Mouse (Mus musculus): ENCODE data around the gene Syt10. TPM values are rescaled to one million over a fixed set of nuclear protein-coding genes. Genes with fewer than 3 reads are reported as not detected.
"Not testable (repeated sequence)": the region's sequence is repeated elsewhere in the genome, so short reads cannot be mapped to it uniquely, and the experiment has no call there.

Syt10 gene
- polyA plus RNA-seq (2015; fragmentation: Nextera tagmentation; extraction: Ambion mirVana) = not detected in 2 replicates

DNA sequence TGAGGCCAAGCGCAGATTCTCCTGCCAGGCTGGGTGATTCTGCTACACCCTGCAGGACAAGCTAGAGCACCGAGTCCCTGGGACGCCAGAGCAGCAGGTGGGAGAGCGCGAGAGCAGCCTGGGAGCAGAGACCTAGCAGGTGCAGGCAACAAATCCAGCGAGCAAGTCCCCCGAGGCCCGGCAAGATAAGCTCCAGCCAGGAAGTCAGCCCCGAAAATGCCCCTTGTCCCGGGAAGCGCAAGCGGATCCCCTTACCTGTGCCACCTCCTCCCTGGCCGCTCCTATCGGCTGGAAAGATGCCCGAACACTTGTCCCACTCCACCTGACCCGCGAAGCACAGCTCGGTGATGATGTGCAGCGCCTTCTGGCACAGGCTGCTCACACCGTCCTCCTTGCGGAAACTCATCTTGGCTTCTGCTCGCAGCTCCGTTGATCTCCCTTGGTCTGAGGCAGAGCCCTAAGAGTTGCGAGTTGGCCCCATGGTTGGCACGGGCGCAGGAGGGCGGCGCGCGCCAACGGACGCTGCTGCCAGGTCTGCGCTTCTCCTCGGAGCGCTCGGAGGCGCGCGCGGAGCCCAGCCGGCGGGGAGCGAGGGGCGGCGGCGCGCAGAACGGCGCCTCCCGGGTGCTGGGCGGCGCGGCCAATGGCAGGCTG is at the start of gene Syt10:
TSS of gene Syt10 (minus strand) at position 497 of the 654 bp plus-strand sequence.
- Histone ChIP-seq H3K9ac (ENCODE audit: low read depth, low read length) (no peak within 1 kb of the TSS), H3K27me3 (ENCODE audit: control insufficient read depth, insufficient read depth, low read depth, low read length) (peaks cover 12% of the 10 kb centered on the region), H3K4me3 (ENCODE audit: low read depth, low read length) (peak within 1 kb of the TSS; percentile 3; the same call in 1 of the 2 replicates), H3K4me1 (ENCODE audit: control insufficient read depth, low read depth, low read length) (no peaks in the 10 kb centered on the region), H3K4me2 (ENCODE audit: low read depth, low read length) (0 out of 2 replicates have a peak within 1 kb of the TSS, but pooled peaks have one; percentile 3), H3K9me3 (replicated peaks; ENCODE audit: control insufficient read depth, low read length) (no peaks in the 10 kb centered on the region), H3K27ac (ENCODE audit: low read length) (no peak within 1 kb of the TSS), H3K36me3 (ENCODE audit: control insufficient read depth, insufficient read depth) (no peaks in the 10 kb centered on the region)
- ATAC-seq (ENCODE audit: low read depth) = no peak
- WGBS (ENCODE audit: insufficient replicate concordance) = 1% methylated on average over 50 of the region's 53 CpGs

DNA sequence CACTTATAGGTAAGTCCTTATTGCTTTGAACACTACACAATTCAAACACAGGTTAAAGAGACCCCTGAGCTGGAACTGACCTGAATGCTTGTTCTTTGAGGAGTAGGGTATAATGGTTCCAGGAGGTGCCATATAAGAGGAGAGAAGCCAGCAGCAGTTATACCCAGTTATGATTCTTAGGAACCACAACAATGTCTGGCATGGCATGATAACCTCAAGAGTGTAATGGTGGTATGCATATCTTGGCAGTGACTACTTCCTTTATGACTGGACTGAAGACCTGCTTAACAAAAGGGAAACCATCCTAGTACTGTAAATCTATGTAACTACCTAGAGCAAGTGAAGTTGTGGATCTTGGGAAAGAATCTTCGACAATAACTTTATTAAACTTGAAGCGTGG is 42.1 kb upstream of the Syt10 start:
- no peaks in the 10 kb centered on the region for H3K27me3 ChIP-seq (ENCODE audit: control insufficient read depth, insufficient read depth, low read depth, low read length)
- H3K36me3 ChIP-seq (ENCODE audit: control insufficient read depth, insufficient read depth) = no peaks in the 10 kb centered on the region
- H3K4me1 ChIP-seq (ENCODE audit: control insufficient read depth, low read depth, low read length) = no peaks in the 10 kb centered on the region
- H3K9ac ChIP-seq (ENCODE audit: low read depth, low read length) = no peak overlapping the region
- no peak for ATAC-seq (ENCODE audit: low read depth)
- no peaks in the 10 kb centered on the region for H3K9me3 ChIP-seq (replicated peaks; ENCODE audit: control insufficient read depth, low read length)
- H3K27ac ChIP-seq (ENCODE audit: low read length) = no peak overlapping the region
- no peak overlapping the region for H3K4me3 ChIP-seq (ENCODE audit: low read depth, low read length)
- 71% methylated on average over 2 of the region's 2 CpGs for WGBS (ENCODE audit: insufficient replicate concordance)
- H3K4me2 ChIP-seq (ENCODE audit: low read depth, low read length) = no peak overlapping the region

DNA sequence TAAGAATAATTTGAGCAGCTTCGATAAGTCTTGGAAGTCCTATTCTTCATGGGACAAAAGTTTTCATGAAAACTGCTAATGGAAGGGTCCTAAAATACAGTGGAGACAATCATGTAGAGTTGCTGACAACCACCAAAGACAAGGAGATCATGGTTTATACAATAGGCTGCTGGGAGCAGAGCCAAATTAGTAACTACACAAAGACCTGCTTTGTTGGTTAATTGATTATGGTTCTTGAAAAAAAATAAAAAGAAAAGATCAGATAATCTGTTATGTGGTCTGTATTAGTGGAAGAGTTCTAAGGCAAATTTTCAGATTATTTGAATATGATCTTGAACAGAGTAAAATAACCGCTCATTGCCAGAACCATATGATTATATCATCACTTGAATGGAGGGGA is 37.3 kb upstream of the Syt10 start:
- no peaks in the 10 kb centered on the region for H3K36me3 ChIP-seq (ENCODE audit: control insufficient read depth, insufficient read depth)
- no peaks in the 10 kb centered on the region for H3K9me3 ChIP-seq (replicated peaks; ENCODE audit: control insufficient read depth, low read length)
- no peak for ATAC-seq (ENCODE audit: low read depth)
- no peaks in the 10 kb centered on the region for H3K4me1 ChIP-seq (ENCODE audit: control insufficient read depth, low read depth, low read length)
- WGBS (ENCODE audit: insufficient replicate concordance) = 57% methylated on average over 2 of the region's 2 CpGs
- H3K27me3 ChIP-seq (ENCODE audit: control insufficient read depth, insufficient read depth, low read depth, low read length) = no peaks in the 10 kb centered on the region
- H3K9ac ChIP-seq (ENCODE audit: low read depth, low read length) = no peak overlapping the region
- no peak overlapping the region for H3K4me3 ChIP-seq (ENCODE audit: low read depth, low read length)
- H3K4me2 ChIP-seq (ENCODE audit: low read depth, low read length) = no peak overlapping the region
- no peak overlapping the region for H3K27ac ChIP-seq (ENCODE audit: low read length)

DNA sequence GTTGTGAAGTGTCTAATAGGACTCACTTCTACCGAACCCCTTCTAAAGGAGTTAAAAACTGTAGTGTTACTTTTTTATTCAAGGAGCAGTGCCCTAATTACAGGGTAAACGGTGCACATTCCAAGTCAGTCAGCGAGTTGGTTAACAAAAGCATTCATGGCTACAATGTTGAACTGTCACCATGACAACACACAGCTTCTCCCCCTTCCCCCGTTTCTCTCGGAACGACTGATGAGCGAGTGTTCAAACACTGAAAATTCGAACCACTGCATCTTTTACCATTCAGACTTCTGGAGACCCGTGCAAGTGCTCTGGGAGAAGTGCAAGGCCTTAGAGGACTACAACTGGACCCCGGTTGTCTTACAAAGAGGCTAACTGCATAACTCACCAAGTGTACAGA is 25.6 kb downstream of the Syt10 start:
- WGBS (ENCODE audit: insufficient replicate concordance) = 64% methylated on average over 10 of the region's 10 CpGs
- ATAC-seq (ENCODE audit: low read depth) = no peak
- H3K27me3 ChIP-seq (ENCODE audit: control insufficient read depth, insufficient read depth, low read depth, low read length) = no peaks in the 10 kb centered on the region
- H3K4me2 ChIP-seq (ENCODE audit: low read depth, low read length) = no peak overlapping the region
- no peaks in the 10 kb centered on the region for H3K9me3 ChIP-seq (replicated peaks; ENCODE audit: control insufficient read depth, low read length)
- H3K4me3 ChIP-seq (ENCODE audit: low read depth, low read length) = no peak overlapping the region
- no peak overlapping the region for H3K9ac ChIP-seq (ENCODE audit: low read depth, low read length)
- H3K4me1 ChIP-seq (ENCODE audit: control insufficient read depth, low read depth, low read length) = no peaks in the 10 kb centered on the region
- no peaks in the 10 kb centered on the region for H3K36me3 ChIP-seq (ENCODE audit: control insufficient read depth, insufficient read depth)
- H3K27ac ChIP-seq (ENCODE audit: low read length) = no peak overlapping the region

DNA sequence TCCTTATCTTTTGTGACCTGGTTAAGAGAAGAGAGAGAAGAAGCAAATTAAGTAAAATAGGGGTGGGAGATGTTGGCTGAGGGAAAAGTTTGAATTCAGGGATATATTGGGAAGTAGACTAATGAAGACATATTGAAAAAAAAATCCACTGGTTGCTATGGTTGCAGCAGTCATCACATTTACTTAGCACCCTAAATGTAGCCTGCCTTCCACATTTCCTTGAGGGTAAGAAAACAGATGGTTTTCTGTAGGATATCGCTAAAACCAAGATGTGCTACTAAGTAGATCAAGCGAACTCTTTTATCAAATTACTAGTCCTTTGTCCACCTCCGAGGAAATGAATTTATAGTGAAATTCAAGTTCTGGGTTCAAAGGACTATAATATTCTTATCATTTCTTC is 37.2 kb downstream of the Syt10 start:
- H3K36me3 ChIP-seq (ENCODE audit: control insufficient read depth, insufficient read depth) = no peaks in the 10 kb centered on the region
- no peaks in the 10 kb centered on the region for H3K27me3 ChIP-seq (ENCODE audit: control insufficient read depth, insufficient read depth, low read depth, low read length)
- H3K9me3 ChIP-seq (replicated peaks; ENCODE audit: control insufficient read depth, low read length) = no peaks in the 10 kb centered on the region
- H3K4me3 ChIP-seq (ENCODE audit: low read depth, low read length) = no peak overlapping the region
- ATAC-seq (ENCODE audit: low read depth) = no peak
- H3K27ac ChIP-seq (ENCODE audit: low read length) = no peak overlapping the region
- WGBS (ENCODE audit: insufficient replicate concordance) = 71% methylated on average over 3 of the region's 3 CpGs
- no peak overlapping the region for H3K4me2 ChIP-seq (ENCODE audit: low read depth, low read length)
- no peak overlapping the region for H3K9ac ChIP-seq (ENCODE audit: low read depth, low read length)
- H3K4me1 ChIP-seq (ENCODE audit: control insufficient read depth, low read depth, low read length) = no peaks in the 10 kb centered on the region

DNA sequence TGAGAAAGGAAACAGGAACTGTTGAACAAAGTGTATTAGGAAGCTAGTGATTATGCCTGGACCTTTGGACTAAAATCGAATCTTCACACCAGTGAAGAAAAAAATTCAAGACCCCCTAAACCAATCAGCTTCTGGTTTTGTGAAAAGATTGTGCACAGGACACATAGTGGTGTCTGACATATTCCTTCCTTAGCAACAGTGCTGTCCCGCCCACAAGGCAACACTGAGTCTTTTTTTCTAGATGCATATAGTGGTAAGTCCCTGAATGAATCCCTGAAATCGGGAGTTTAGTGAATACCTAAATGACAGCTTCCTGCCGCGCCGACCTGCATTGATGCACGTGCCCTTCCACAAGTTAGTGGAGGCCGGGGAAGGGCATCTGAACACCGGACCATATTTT is 61.7 kb downstream of the Syt10 start:
- ATAC-seq (ENCODE audit: low read depth) = no peak
- Histone ChIP-seq H3K27me3 (ENCODE audit: control insufficient read depth, insufficient read depth, low read depth, low read length) (no peaks in the 10 kb centered on the region), H3K4me3 (ENCODE audit: low read depth, low read length) (no peak overlapping the region), H3K9ac (ENCODE audit: low read depth, low read length) (no peak overlapping the region), H3K27ac (ENCODE audit: low read length) (no peak overlapping the region), H3K4me1 (ENCODE audit: control insufficient read depth, low read depth, low read length) (no peaks in the 10 kb centered on the region), H3K36me3 (ENCODE audit: control insufficient read depth, insufficient read depth) (no peaks in the 10 kb centered on the region), H3K9me3 (replicated peaks; ENCODE audit: control insufficient read depth, low read length) (no peaks in the 10 kb centered on the region), H3K4me2 (ENCODE audit: low read depth, low read length) (no peak overlapping the region)
- 61% methylated on average over 9 of the region's 9 CpGs for WGBS (ENCODE audit: insufficient replicate concordance)

DNA sequence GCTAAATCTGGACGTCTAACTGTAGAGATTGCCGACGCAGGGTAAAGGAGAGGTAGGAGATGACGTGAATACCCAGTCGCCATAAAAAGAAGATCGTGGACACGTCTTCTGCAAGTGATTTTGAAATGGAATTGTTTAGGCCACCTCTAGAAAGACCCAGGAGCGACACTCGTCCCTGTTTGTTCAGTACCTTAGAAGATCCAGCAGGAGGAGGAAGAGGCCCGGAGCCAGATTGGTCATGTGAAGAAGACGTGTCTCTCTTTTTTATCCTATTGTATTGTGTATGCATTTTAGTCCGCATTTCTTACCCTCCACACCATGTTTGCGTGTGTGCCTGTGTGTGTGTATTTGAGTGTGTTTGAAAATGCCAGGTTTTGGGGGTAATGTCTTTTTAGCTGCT is 75.6 kb downstream of the Syt10 start:
- not testable (repeated sequence) for ATAC-seq (ENCODE audit: low read depth); H3K9ac ChIP-seq (ENCODE audit: low read depth, low read length)
- 78% methylated on average over 8 of the region's 13 CpGs for WGBS (ENCODE audit: insufficient replicate concordance)

DNA sequence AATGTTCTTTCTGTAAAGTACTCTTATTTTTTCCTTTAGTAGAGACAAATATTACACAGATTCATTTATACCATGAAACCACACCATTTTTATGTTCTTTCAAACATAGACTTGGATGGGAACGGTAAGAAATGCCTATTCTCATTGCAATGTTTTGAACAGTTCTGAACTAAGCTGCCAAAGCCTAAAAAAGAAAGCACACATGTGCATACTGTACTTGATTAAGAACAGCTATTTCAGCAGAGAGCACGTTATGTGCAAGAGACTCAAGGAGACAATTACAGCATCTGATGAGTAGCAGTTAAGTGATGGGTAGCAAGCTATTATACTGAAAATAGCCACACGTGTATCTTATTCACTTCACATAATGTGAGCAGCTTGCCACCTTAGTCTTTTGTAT is 108.0 kb downstream of the Syt10 start:
- no peak overlapping the region for H3K9ac ChIP-seq (ENCODE audit: low read depth, low read length)
- no peak overlapping the region for H3K27ac ChIP-seq (ENCODE audit: low read length)
- H3K4me1 ChIP-seq (ENCODE audit: control insufficient read depth, low read depth, low read length) = no peaks in the 10 kb centered on the region
- no peak for ATAC-seq (ENCODE audit: low read depth)
- H3K36me3 ChIP-seq (ENCODE audit: control insufficient read depth, insufficient read depth) = no peaks in the 10 kb centered on the region
- H3K9me3 ChIP-seq (replicated peaks; ENCODE audit: control insufficient read depth, low read length) = no peaks in the 10 kb centered on the region
- H3K27me3 ChIP-seq (ENCODE audit: control insufficient read depth, insufficient read depth, low read depth, low read length) = no peaks in the 10 kb centered on the region
- H3K4me3 ChIP-seq (ENCODE audit: low read depth, low read length) = no peak overlapping the region
- no peak overlapping the region for H3K4me2 ChIP-seq (ENCODE audit: low read depth, low read length)
- WGBS (ENCODE audit: insufficient replicate concordance) = 60% methylated on average over 3 of the region's 3 CpGs

More for the DNA sequence above, 75.6 kb downstream of the Syt10 start:
- H3K4me1 ChIP-seq (ENCODE audit: control insufficient read depth, low read depth, low read length); H3K27ac ChIP-seq (ENCODE audit: low read length); H3K4me2 ChIP-seq (ENCODE audit: low read depth, low read length); H3K36me3 ChIP-seq (ENCODE audit: control insufficient read depth, insufficient read depth); H3K9me3 ChIP-seq (replicated peaks; ENCODE audit: control insufficient read depth, low read length); H3K27me3 ChIP-seq (ENCODE audit: control insufficient read depth, insufficient read depth, low read depth, low read length); H3K4me3 ChIP-seq (ENCODE audit: low read depth, low read length): not testable (repeated sequence)

Data from liver, embryonic 16.5 days (tissue).